Mouse (Mus musculus): Measurements from ENCODE around the gene Atf2.
"Not testable (repeated sequence)": the region's sequence is repeated elsewhere in the genome, so short reads cannot be mapped to it uniquely, and the experiment has no call there.

The Atf2 gene

GRCm38 (mm10) chr2:73892464-73893296 lies at the start of gene Atf2:
Gene Atf2 (minus strand): TSS chr2:73892639.
- peak; percentile 100 for DNase-seq (ENCODE audit: low spot score)

GRCm38 (mm10) chr2:73941281-73941680 lies 48.8 kb upstream of the Atf2 start:
- DNase-seq (ENCODE audit: low spot score) = no peak

GRCm38 (mm10) chr2:73940471-73940870 lies 48.0 kb upstream of the Atf2 start:
- no peak for DNase-seq (ENCODE audit: low spot score)

- DNase-seq (ENCODE audit: low spot score) = no peak
Measured at GRCm38 (mm10) chr2:73938896-73939295, 46.5 kb upstream of the Atf2 start.

GRCm38 (mm10) chr2:73932676-73933313 lies 40.4 kb upstream of the Atf2 start:
- no peak for DNase-seq (ENCODE audit: low spot score)

- DNase-seq (ENCODE audit: low spot score) = no peak
Measured at GRCm38 (mm10) chr2:73927711-73928110, 35.3 kb upstream of the Atf2 start.

- DNase-seq (ENCODE audit: low spot score) = no peak
Measured at GRCm38 (mm10) chr2:73925539-73925938, 33.1 kb upstream of the Atf2 start.

- no peak for DNase-seq (ENCODE audit: low spot score)
Measured at GRCm38 (mm10) chr2:73925089-73925488, 32.6 kb upstream of the Atf2 start.

- DNase-seq (ENCODE audit: low spot score) = no peak
Measured at GRCm38 (mm10) chr2:73919642-73920041, 27.2 kb upstream of the Atf2 start.

- DNase-seq (ENCODE audit: low spot score) = no peak
Measured at GRCm38 (mm10) chr2:73912264-73912663, 19.8 kb upstream of the Atf2 start.

- DNase-seq (ENCODE audit: low spot score) = peak; percentile 90
Measured at GRCm38 (mm10) chr2:73911175-73911700, 18.8 kb upstream of the Atf2 start, which contains the start of gene Atp5g3. Gene Atp5g3 (minus strand): TSS chr2:73911326.

- DNase-seq (ENCODE audit: low spot score) = peak; percentile 69
Measured at GRCm38 (mm10) chr2:73910571-73911174, 18.2 kb upstream of the Atf2 start.

GRCm38 (mm10) chr2:73909116-73909515 lies 16.7 kb upstream of the Atf2 start:
- DNase-seq (ENCODE audit: low spot score) = no peak

GRCm38 (mm10) chr2:73904679-73905078 lies 12.2 kb upstream of the Atf2 start:
- DNase-seq (ENCODE audit: low spot score) = not testable (repeated sequence)

GRCm38 (mm10) chr2:73903536-73903935 lies 11.1 kb upstream of the Atf2 start:
- no peak for DNase-seq (ENCODE audit: low spot score)

GRCm38 (mm10) chr2:73902328-73902727 lies 9.9 kb upstream of the Atf2 start:
- not testable (repeated sequence) for DNase-seq (ENCODE audit: low spot score)

GRCm38 (mm10) chr2:73901169-73901568 lies 8.7 kb upstream of the Atf2 start:
- DNase-seq (ENCODE audit: low spot score) = no peak

- DNase-seq (ENCODE audit: low spot score) = no peak
Measured at GRCm38 (mm10) chr2:73900364-73900763, 7.9 kb upstream of the Atf2 start.

GRCm38 (mm10) chr2:73896919-73897318 lies 4.5 kb upstream of the Atf2 start:
- not testable (repeated sequence) for DNase-seq (ENCODE audit: low spot score)

GRCm38 (mm10) chr2:73893473-73894270 lies 1.2 kb upstream of the Atf2 start:
- no peak for DNase-seq (ENCODE audit: low spot score)

- no peak for DNase-seq (ENCODE audit: low spot score)
Measured at GRCm38 (mm10) chr2:73891701-73892463, 557 bp downstream of the Atf2 start.
